Mouse (Mus musculus) limb, embryonic 15.5 days (tissue): ENCODE measurements at regions not wholly inside any gene's neighbourhood (a gene's known extent, or its start where the extent isn't known, plus 50 kb on each side); places are given as distances from the start of the nearest gene placed in this dataset.
A peak's percentile ranks its signal among the peaks of the same experiment; 100 is the strongest.

ENCODE experiments used
- ATAC-seq: fragments of 200-750 bp; cut with Nextera tagmentation; 2 replicates; pipeline ENCODE4 v1.8.0; 2017; ENCODE audit warnings: low read depth, moderate TSS enrichment; ENCODE audit not compliant: insufficient number of reproducible peaks, low FRiP score, low TSS enrichment
- H3K27ac ChIP-seq: fragments of 300-500 bp; sonication (generic); 2 replicates; pipeline ENCODE4 v1.5.1; 2015; ENCODE audit warnings: moderate library complexity, mild to moderate bottlenecking, inconsistent platforms
- H3K27me3 ChIP-seq: fragments of 300-500 bp; sonication (generic); 2 replicates; pipeline ENCODE4 v1.6.1; 2015; ENCODE audit warnings: inconsistent platforms
- H3K36me3 ChIP-seq: fragments of 300-500 bp; sonication (generic); 2 replicates; pipeline ENCODE4 v1.6.1; 2015; ENCODE audit warnings: inconsistent platforms
- H3K4me1 ChIP-seq: fragments of 300-500 bp; sonication (generic); 2 replicates; pipeline ENCODE4 v1.6.1; 2015; ENCODE audit warnings: inconsistent platforms
- H3K4me2 ChIP-seq: fragments of 300-500 bp; sonication (generic); 2 replicates; pipeline ENCODE4 v1.6.1; 2015; ENCODE audit warnings: mild to moderate bottlenecking, inconsistent platforms
- H3K4me3 ChIP-seq: fragments of 300-500 bp; sonication (generic); 2 replicates; pipeline ENCODE4 v1.5.1; 2015; ENCODE audit warnings: mild to moderate bottlenecking, inconsistent platforms
- H3K9ac ChIP-seq: fragments of 300-500 bp; sonication (generic); 2 replicates; pipeline ENCODE4 v1.6.1; 2015; ENCODE audit warnings: inconsistent platforms
- H3K9me3 ChIP-seq: fragments of 300-500 bp; sonication (generic); 2 replicates; pipeline ENCODE4 v1.6.1; 2016; ENCODE audit warnings: inconsistent platforms
- whole genome bisulfite sequencing: fragments of 180-500 bp; shearing (Covaris S2); methylation state at CpG from one replicate; pipeline ENCODE4 v1.1.7; 2015; 5-methylcytosine and 5-hydroxymethylcytosine counted together

DNA sequence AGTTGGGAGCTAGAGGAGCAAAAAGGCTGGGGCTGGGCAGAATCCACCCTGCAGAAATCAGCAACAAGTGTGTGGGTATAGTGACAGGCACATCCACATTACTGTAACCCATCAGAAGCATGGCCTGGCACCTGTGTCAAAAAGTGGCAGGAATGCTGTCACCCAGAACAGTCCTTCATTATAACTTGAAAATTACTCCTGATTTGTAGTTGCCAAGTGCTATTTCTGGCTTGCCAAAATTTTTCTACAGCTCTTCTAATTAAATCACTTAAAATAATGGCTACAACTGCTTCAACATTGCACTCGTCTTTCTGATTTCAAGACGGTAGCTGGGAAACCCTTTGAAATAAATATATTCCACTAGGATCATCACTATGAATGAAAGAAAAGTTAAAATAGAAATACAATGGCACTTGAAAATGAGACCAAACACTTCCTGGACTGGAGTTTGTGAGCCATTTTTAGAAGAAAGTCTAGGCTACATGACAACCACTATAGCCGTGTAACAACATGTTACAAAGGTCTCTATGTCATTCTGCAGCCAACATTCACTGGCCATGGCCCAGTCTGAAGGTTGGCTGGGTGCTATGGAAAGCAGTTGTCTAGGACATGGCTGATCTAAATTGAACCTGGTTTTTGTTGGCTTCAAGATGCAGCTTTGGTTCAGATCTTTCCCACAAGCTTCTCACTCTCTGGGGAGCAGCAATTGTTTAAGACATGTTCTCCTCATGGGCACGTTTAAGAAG, 190.6 kb upstream of the Tapt1 start:
- Histone ChIP-seq H3K4me1 (peaks cover 2% of the 10 kb centered on the region; the same call in 1 of the 2 replicates), H3K4me3 (no peak overlapping the region), H3K27ac (no peak overlapping the region), H3K36me3 (no peaks in the 10 kb centered on the region), H3K9ac (no peak overlapping the region), H3K4me2 (no peak overlapping the region), H3K27me3 (no peaks in the 10 kb centered on the region), H3K9me3 (no peaks in the 10 kb centered on the region)
- WGBS, result 73% methylated on average over 4 of the region's 4 CpGs
- no peak for ATAC-seq

DNA sequence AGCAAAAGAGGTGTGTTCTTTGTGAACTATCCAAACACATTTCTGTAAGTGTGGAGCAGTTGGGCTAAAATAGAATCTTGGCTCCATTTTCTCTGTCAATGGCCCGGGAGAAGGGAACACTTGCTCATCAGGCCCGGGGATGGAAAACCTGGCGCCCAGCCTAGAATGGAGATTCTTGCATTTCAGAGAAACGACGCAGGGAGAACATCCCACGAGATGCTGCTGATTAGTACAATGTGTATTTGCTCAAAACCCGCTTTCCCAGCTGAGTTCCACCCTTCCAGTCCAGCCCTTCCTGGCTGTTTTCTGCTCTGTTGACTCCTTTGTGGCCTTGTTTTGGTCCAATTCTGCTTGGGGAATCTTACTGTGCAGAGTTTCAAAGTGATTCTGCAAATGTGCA, 188.0 kb upstream of the Tapt1 start:
- peak; percentile 63; the same call in 1 of the 2 replicates for ATAC-seq
- Histone ChIP-seq H3K27ac (peak overlapping the region; percentile 72), H3K4me3 (no peak overlapping the region)

DNA sequence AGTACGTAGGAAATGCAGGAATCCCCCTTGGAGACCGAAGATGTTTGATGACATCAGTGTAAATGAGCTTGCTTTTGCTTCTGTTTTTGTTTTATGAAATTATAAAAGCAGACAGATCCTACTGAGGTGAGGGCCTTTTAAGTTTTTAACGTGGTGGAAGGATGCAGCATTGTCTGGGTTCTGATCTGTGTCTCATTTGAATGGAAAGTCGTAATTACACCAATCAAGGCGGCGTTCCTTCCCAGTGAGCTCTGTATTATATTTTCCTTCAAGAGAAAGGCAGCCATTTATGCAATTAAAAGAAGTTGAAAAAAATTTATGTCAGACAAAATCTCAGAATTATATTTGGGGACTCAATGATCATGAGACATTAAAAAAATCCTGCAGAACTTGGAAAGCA, 176.9 kb upstream of the Tapt1 start:
- Histone ChIP-seq H3K36me3 (no peaks in the 10 kb centered on the region), H3K9me3 (no peaks in the 10 kb centered on the region), H3K27me3 (no peaks in the 10 kb centered on the region), H3K9ac (no peak overlapping the region), H3K4me3 (no peak overlapping the region), H3K27ac (no peak overlapping the region), H3K4me1 (no peaks in the 10 kb centered on the region), H3K4me2 (no peak overlapping the region)
- WGBS, result 66% methylated on average over 6 of the region's 6 CpGs
- ATAC-seq, result no peak

More for the DNA sequence above, 188.0 kb upstream of the Tapt1 start:
- peaks cover 2% of the 10 kb centered on the region; the same call in 1 of the 2 replicates for H3K4me1 ChIP-seq
- 31% methylated on average over 7 of the region's 7 CpGs for WGBS
- H3K27me3 ChIP-seq, result no peaks in the 10 kb centered on the region
- H3K36me3 ChIP-seq, result no peaks in the 10 kb centered on the region
- no peak overlapping the region for H3K4me2 ChIP-seq
- H3K9me3 ChIP-seq, result no peaks in the 10 kb centered on the region
- no peak overlapping the region for H3K9ac ChIP-seq

- Histone ChIP-seq H3K9ac (no peak overlapping the region), H3K4me3 (no peak overlapping the region), H3K27me3 (no peaks in the 10 kb centered on the region), H3K4me1 (no peaks in the 10 kb centered on the region), H3K36me3 (no peaks in the 10 kb centered on the region), H3K4me2 (no peak overlapping the region), H3K27ac (no peak overlapping the region), H3K9me3 (no peaks in the 10 kb centered on the region)
- no peak for ATAC-seq
- WGBS, result 73% methylated on average over 8 of the region's 8 CpGs
Observed at GRCm38 (mm10) chr5:44400573-44401332, 174.3 kb upstream of the Tapt1 start.

DNA sequence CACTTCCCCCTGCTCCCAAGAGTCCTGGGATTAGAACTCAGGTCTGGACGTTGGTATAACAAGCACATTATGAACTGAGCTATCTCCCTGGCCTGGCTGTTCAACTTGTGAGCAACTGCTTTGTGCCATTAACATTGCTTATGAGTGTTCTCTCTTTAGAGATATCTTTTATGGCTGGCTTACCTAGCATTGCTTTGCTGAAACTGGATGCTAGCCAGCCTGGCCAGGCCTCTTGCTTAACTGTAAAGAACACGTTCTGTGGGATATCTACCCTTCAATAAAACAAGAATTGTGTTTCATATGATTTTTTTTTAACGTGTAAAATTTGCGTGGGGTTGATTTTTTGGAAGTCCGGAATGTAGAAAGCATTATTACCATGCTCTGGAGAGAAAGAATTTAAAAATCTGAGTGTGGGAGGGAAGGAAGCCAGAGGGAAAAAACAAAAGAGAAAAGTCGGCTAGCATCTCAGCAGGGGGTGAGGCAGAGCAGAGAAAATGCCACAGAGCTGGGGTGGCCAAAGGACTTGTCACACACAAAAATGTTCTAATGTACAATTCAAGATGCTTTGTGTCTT, 160.9 kb upstream of the Tapt1 start:
- no peak for ATAC-seq
- H3K36me3 ChIP-seq, result no peaks in the 10 kb centered on the region
- no peak overlapping the region for H3K4me3 ChIP-seq
- H3K27me3 ChIP-seq, result no peaks in the 10 kb centered on the region
- no peak overlapping the region for H3K4me2 ChIP-seq
- no peaks in the 10 kb centered on the region for H3K9me3 ChIP-seq
- no peak overlapping the region for H3K27ac ChIP-seq
- H3K4me1 ChIP-seq, result peaks cover 13% of the 10 kb centered on the region; the same call in 1 of the 2 replicates
- no peak overlapping the region for H3K9ac ChIP-seq
- 25% methylated on average over 6 of the region's 6 CpGs for WGBS

- no peak overlapping the region for H3K4me2 ChIP-seq
- H3K9me3 ChIP-seq, result no peaks in the 10 kb centered on the region
- H3K27me3 ChIP-seq, result no peaks in the 10 kb centered on the region
- ATAC-seq, result no peak
- 19% methylated on average over 6 of the region's 6 CpGs for WGBS
- H3K4me1 ChIP-seq, result peaks cover 13% of the 10 kb centered on the region; the same call in 1 of the 2 replicates
- H3K36me3 ChIP-seq, result no peaks in the 10 kb centered on the region
- H3K9ac ChIP-seq, result no peak overlapping the region
- H3K4me3 ChIP-seq, result no peak overlapping the region
- peak overlapping the region; percentile 22; the same call in 1 of the 2 replicates for H3K27ac ChIP-seq
Observed at GRCm38 (mm10) chr5:44386176-44386575, 159.8 kb upstream of the Tapt1 start.

DNA sequence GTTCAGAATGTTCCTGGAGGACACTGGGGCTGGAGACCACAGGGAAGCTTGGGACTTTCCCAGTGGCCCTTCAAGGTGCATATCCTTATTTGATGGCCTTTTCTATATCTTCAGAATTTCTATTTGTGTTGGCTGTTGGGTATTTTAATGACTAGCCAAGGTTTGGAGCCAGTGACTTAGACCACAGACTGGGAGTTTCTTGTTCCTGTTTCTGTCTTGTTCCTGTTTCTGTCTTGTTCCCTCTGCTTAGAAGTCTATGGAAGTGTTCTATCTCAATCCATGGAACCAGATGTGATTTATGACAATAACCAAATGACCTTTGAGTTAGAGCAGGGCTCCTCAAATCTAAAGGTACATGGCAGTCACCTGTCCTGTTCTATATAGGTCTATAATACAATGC, 156.6 kb upstream of the Tapt1 start:
- Histone ChIP-seq H3K27me3 (no peaks in the 10 kb centered on the region), H3K4me2 (no peak overlapping the region), H3K27ac (no peak overlapping the region), H3K9me3 (no peaks in the 10 kb centered on the region), H3K4me1 (peaks cover 13% of the 10 kb centered on the region; the same call in 1 of the 2 replicates), H3K36me3 (no peaks in the 10 kb centered on the region), H3K4me3 (no peak overlapping the region), H3K9ac (no peak overlapping the region)
- ATAC-seq, result no peak

GRCm38 (mm10) chr5:44370006-44370405, 143.6 kb upstream of the Tapt1 start:
- no peaks in the 10 kb centered on the region for H3K36me3 ChIP-seq
- H3K9me3 ChIP-seq, result no peaks in the 10 kb centered on the region
- 25% methylated on average over 4 of the region's 4 CpGs for WGBS
- H3K27ac ChIP-seq, result no peak overlapping the region
- ATAC-seq, result no peak
- no peaks in the 10 kb centered on the region for H3K27me3 ChIP-seq
- no peak overlapping the region for H3K9ac ChIP-seq
- no peak overlapping the region for H3K4me3 ChIP-seq
- H3K4me1 ChIP-seq, result no peaks in the 10 kb centered on the region
- H3K4me2 ChIP-seq, result no peak overlapping the region

GRCm38 (mm10) chr5:44352324-44352723, 125.9 kb upstream of the Tapt1 start:
- no peaks in the 10 kb centered on the region for H3K9me3 ChIP-seq
- H3K27me3 ChIP-seq, result no peaks in the 10 kb centered on the region
- H3K9ac ChIP-seq, result no peak overlapping the region
- WGBS, result 83% methylated on average over 1 of the region's 1 CpGs
- H3K27ac ChIP-seq, result no peak overlapping the region
- ATAC-seq, result no peak
- no peak overlapping the region for H3K4me3 ChIP-seq
- H3K36me3 ChIP-seq, result no peaks in the 10 kb centered on the region
- H3K4me2 ChIP-seq, result no peak overlapping the region
- H3K4me1 ChIP-seq, result no peaks in the 10 kb centered on the region

DNA sequence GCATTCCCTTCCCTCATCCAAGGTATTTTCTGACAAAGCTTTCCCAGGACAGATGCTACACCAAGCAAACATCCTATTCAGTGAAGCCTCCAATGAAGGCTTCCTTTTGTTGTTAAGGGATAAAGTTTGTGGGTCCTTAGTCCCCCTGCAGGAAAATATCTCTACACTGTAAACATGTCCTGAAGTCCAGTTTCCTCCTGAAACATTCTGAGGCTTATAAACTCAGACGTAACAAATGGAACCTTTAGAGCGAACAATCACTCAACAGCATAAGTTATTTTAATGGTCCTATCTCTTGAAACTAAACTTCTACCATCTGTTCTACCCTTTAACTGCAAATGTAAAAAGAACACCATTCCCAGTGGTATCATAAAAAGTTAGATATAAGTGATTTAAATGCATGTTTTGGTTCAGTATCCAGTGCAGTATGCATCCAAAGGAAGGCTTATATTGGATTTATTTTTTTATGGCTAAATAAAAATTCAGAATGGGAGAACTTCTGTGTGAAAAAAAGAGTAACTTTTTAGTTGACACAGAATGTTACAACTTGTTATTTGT, 115.1 kb upstream of the Tapt1 start:
- H3K36me3 ChIP-seq, result no peaks in the 10 kb centered on the region
- H3K9ac ChIP-seq, result no peak overlapping the region
- H3K4me2 ChIP-seq, result no peak overlapping the region
- no peaks in the 10 kb centered on the region for H3K9me3 ChIP-seq
- ATAC-seq, result no peak
- 41% methylated on average over 2 of the region's 2 CpGs for WGBS
- H3K27me3 ChIP-seq, result no peaks in the 10 kb centered on the region
- H3K27ac ChIP-seq, result no peak overlapping the region
- no peaks in the 10 kb centered on the region for H3K4me1 ChIP-seq
- H3K4me3 ChIP-seq, result no peak overlapping the region

DNA sequence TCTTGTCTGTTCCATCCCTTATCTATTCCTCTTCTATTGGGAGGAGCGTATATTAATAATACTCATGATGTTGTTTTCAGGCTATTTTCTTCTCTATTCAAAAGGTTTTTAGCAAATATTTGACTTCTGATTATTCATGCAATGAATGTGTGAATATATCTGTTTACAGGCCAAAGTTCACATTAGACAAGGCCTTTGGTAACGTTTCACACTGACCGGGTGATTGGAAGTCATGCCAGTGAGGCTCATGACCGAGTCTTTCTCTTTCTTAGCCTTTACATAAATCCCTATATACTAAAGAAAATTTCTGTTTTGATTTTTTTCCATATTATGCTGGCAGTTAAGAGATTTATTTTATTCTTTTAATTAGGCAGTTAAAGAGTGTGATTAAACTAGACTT, 112.2 kb upstream of the Tapt1 start:
- H3K4me3 ChIP-seq, result no peak overlapping the region
- H3K27me3 ChIP-seq, result no peaks in the 10 kb centered on the region
- H3K27ac ChIP-seq, result no peak overlapping the region
- WGBS, result 83% methylated on average over 4 of the region's 4 CpGs
- H3K9me3 ChIP-seq, result no peaks in the 10 kb centered on the region
- no peak overlapping the region for H3K9ac ChIP-seq
- H3K4me1 ChIP-seq, result no peaks in the 10 kb centered on the region
- ATAC-seq, result no peak
- no peaks in the 10 kb centered on the region for H3K36me3 ChIP-seq
- no peak overlapping the region for H3K4me2 ChIP-seq

- H3K4me3 ChIP-seq, result no peak overlapping the region
- H3K4me1 ChIP-seq, result no peaks in the 10 kb centered on the region
- H3K36me3 ChIP-seq, result no peaks in the 10 kb centered on the region
- H3K9ac ChIP-seq, result no peak overlapping the region
- no peak overlapping the region for H3K27ac ChIP-seq
- 90% methylated on average over 5 of the region's 5 CpGs for WGBS
- H3K4me2 ChIP-seq, result no peak overlapping the region
- no peak for ATAC-seq
- H3K27me3 ChIP-seq, result no peaks in the 10 kb centered on the region
- H3K9me3 ChIP-seq, result no peaks in the 10 kb centered on the region
Observed at GRCm38 (mm10) chr5:44335756-44336155, 109.3 kb upstream of the Tapt1 start.
